Mouse (Mus musculus) gastrocnemius, postnatal 4 days (tissue): Measurements from ENCODE around the gene Efhd1. TPM values are rescaled to one million over a fixed set of nuclear protein-coding genes. Genes with fewer than 3 reads are reported as not detected.

Source experiments
- DNase-seq, 2 experiments: peaks; one replicate each; pipeline ENCODE4 v3.0.0; 2021 to 2022; ENCODE audit warnings: low spot score in 2 of 2, mixed read lengths in 2 of 2
- total RNA-seq, 2 experiments: library from RNA; stranded (reverse); gene quantifications; 2 replicates each; pipeline ENCODE4 v1.2.3; 2021

Efhd1 gene
- total RNA-seq, 2 experiments from 2014 or later, result 25.1 to 28.5 TPM

- DNase-seq, result no peak
These were observed 36.5 kb downstream of the Efhd1 start for GRCm38 (mm10) chr1:87300360-87301286.

GRCm38 (mm10) chr1:87301971-87302370 is 37.8 kb downstream of the Efhd1 start:
- no peak for DNase-seq

GRCm38 (mm10) chr1:87308952-87309351 is 44.8 kb downstream of the Efhd1 start:
- no peak for DNase-seq

- DNase-seq, result no peak
These were observed 45.5 kb downstream of the Efhd1 start for GRCm38 (mm10) chr1:87309621-87310020.

- no peak for DNase-seq
These were observed 48.5 kb downstream of the Efhd1 start for GRCm38 (mm10) chr1:87312681-87313080.

- no peak for DNase-seq
These were observed 49.0 kb downstream of the Efhd1 start for GRCm38 (mm10) chr1:87313116-87313515.

GRCm38 (mm10) chr1:87313843-87314570 is 49.8 kb downstream of the Efhd1 start:
- no peak for DNase-seq

- DNase-seq, result no peak
These were observed 51.3 kb downstream of the Efhd1 start for GRCm38 (mm10) chr1:87315431-87315830.

GRCm38 (mm10) chr1:87315894-87316293 is 51.7 kb downstream of the Efhd1 start:
- no peak for DNase-seq

GRCm38 (mm10) chr1:87316672-87317071 is 52.5 kb downstream of the Efhd1 start:
- DNase-seq, result no peak

GRCm38 (mm10) chr1:87321071-87321470 is 56.9 kb downstream of the Efhd1 start:
- DNase-seq, result no peak

- no peak for DNase-seq
These were observed 58.6 kb downstream of the Efhd1 start for GRCm38 (mm10) chr1:87322778-87323177.

- DNase-seq, result no peak
These were observed 60.5 kb downstream of the Efhd1 start for GRCm38 (mm10) chr1:87324649-87325048.

GRCm38 (mm10) chr1:87326742-87327163 is 62.6 kb downstream of the Efhd1 start, which contains the start of gene Gigyf2:
Gene Gigyf2, plus strand, starts transcription at chr1:87326998.
- DNase-seq, result peak; percentile 96

GRCm38 (mm10) chr1:87327165-87327861 is 63.1 kb downstream of the Efhd1 start:
- peak in 1 of 2 experiments; percentile 29 for DNase-seq

- DNase-seq, result no peak
These were observed 67.6 kb downstream of the Efhd1 start for GRCm38 (mm10) chr1:87331774-87332173.

- no peak for DNase-seq
These were observed 86.4 kb downstream of the Efhd1 start for GRCm38 (mm10) chr1:87350576-87350975.

- DNase-seq, result no peak
These were observed 96.1 kb downstream of the Efhd1 start for GRCm38 (mm10) chr1:87360276-87360675.
